Mouse (Mus musculus) olfactory bulb, adult 2 months (tissue): Measurements from ENCODE around the gene Polr2e. TPM values are rescaled to one million over a fixed set of nuclear protein-coding genes. Genes with fewer than 3 reads are reported as not detected.

Source experiments
- H3K27ac ChIP-seq: fragments of 200-500 bp; 2 replicates; pipeline ENCODE4 v1.5.1; 2012; ENCODE audit warnings: low read depth, low read length; ENCODE audit not compliant: insufficient read depth
- H3K4me1 ChIP-seq: fragments of 200-500 bp; 2 replicates; pipeline ENCODE4 v1.6.1; 2012; ENCODE audit warnings: low read length; ENCODE audit not compliant: control insufficient read depth, insufficient read depth
- H3K4me3 ChIP-seq: fragments of 200-500 bp; 2 replicates; pipeline ENCODE4 v1.5.1; 2012; ENCODE audit warnings: mild to moderate bottlenecking, low read depth, low read length, moderate library complexity; ENCODE audit not compliant: insufficient read depth
- CTCF ChIP-seq: fragments of 200-500 bp; IDR thresholded peaks from 2 replicates; pipeline ENCODE4 v1.5.1; 2012; ENCODE audit warnings: low read depth, mild to moderate bottlenecking, low read length, moderate library complexity; ENCODE audit not compliant: insufficient read depth
- POLR2A ChIP-seq: fragments of 200-500 bp; IDR thresholded peaks from 2 replicates; pipeline ENCODE4 v1.6.1; 2012; ENCODE audit warnings: mild to moderate bottlenecking, low read depth, low read length, moderate library complexity; ENCODE audit not compliant: insufficient read depth
- WGBS: fragments of 180-500 bp; shearing (Covaris S2); methylation state at CpG from one replicate; pipeline ENCODE4 v1.1.7; 2018; 5-methylcytosine and 5-hydroxymethylcytosine counted together
- polyA plus RNA-seq: library from polyadenylated mRNA; stranded (reverse); fragments of >200 nt; gene quantifications from 2 replicates; pipeline ENCODE4 v1.2.4, GENCODE M21; 2012; ENCODE audit warnings: low replicate concordance; ENCODE audit not compliant: missing spikeins, insufficient read depth, insufficient read length

Gene Polr2e
- polyA plus RNA-seq, 1 experiment = not detected

- H3K4me3 ChIP-seq = no peak overlapping the region
- TF ChIP-seq CTCF (no peak), POLR2A (no peak)
- no peak overlapping the region for H3K27ac ChIP-seq
- H3K4me1 ChIP-seq = peaks cover 3% of the 10 kb centered on the region
- WGBS = 78% methylated on average over 10 of the region's 10 CpGs
Measured at GRCm38 (mm10) chr10:80015583-80015982, 24.0 kb downstream of the Polr2e start.

- H3K27ac ChIP-seq = no peak overlapping the region
- H3K4me1 ChIP-seq = no peaks in the 10 kb centered on the region
- no peak overlapping the region for H3K4me3 ChIP-seq
- TF ChIP-seq CTCF = no peak
- 50% methylated on average over 28 of the region's 28 CpGs for WGBS
Measured at GRCm38 (mm10) chr10:80014484-80015290, 24.9 kb downstream of the Polr2e start.

GRCm38 (mm10) chr10:80013609-80014008, 26.0 kb downstream of the Polr2e start:
- no peak overlapping the region for H3K27ac ChIP-seq
- WGBS = 56% methylated on average over 25 of the region's 25 CpGs
- no peaks in the 10 kb centered on the region for H3K4me1 ChIP-seq
- H3K4me3 ChIP-seq = no peak overlapping the region
- TF ChIP-seq CTCF = no peak
- TF ChIP-seq POLR2A = no peak

GRCm38 (mm10) chr10:80011740-80012139, 27.9 kb downstream of the Polr2e start:
- Histone ChIP-seq H3K4me3 (no peak overlapping the region), H3K4me1 (no peaks in the 10 kb centered on the region), H3K27ac (no peak overlapping the region)
- TF ChIP-seq CTCF (no peak), POLR2A (no peak)
- 92% methylated on average over 6 of the region's 6 CpGs for WGBS

GRCm38 (mm10) chr10:80004233-80004705, 35.3 kb downstream of the Polr2e start:
- H3K4me1 ChIP-seq = peaks cover 15% of the 10 kb centered on the region
- WGBS = 48% methylated on average over 8 of the region's 8 CpGs
- H3K4me3 ChIP-seq = no peak overlapping the region
- no peak overlapping the region for H3K27ac ChIP-seq
- no peak for TF ChIP-seq CTCF
- no peak for TF ChIP-seq POLR2A

GRCm38 (mm10) chr10:80003374-80004232, 36.0 kb downstream of the Polr2e start:
- TF ChIP-seq POLR2A (no peak), CTCF (no peak)
- Histone ChIP-seq H3K4me1 (peaks cover 15% of the 10 kb centered on the region), H3K27ac (no peak overlapping the region), H3K4me3 (no peak overlapping the region)
- 67% methylated on average over 9 of the region's 9 CpGs for WGBS

GRCm38 (mm10) chr10:80002829-80003228, 36.8 kb downstream of the Polr2e start:
- Histone ChIP-seq H3K4me1 (peaks cover 21% of the 10 kb centered on the region), H3K27ac (no peak overlapping the region), H3K4me3 (no peak overlapping the region)
- TF ChIP-seq CTCF (no peak), POLR2A (no peak)
- WGBS = 49% methylated on average over 21 of the region's 21 CpGs

- Histone ChIP-seq H3K4me3 (no peak overlapping the region), H3K27ac (no peak overlapping the region), H3K4me1 (peaks cover 28% of the 10 kb centered on the region)
- TF ChIP-seq CTCF (no peak), POLR2A (no peak)
- 88% methylated on average over 9 of the region's 9 CpGs for WGBS
Measured at GRCm38 (mm10) chr10:80001945-80002344, 37.6 kb downstream of the Polr2e start.

GRCm38 (mm10) chr10:79997819-79998218, 41.8 kb downstream of the Polr2e start:
- Histone ChIP-seq H3K4me1 (peaks cover 16% of the 10 kb centered on the region), H3K4me3 (peak overlapping the region; percentile 72), H3K27ac (no peak overlapping the region)
- WGBS = 10% methylated on average over 15 of the region's 15 CpGs
- TF ChIP-seq POLR2A (no peak), CTCF (no peak)
